Mouse (Mus musculus): ENCODE measurements around the gene Pla2g10.
"Not testable (repeated sequence)": the region's sequence is repeated elsewhere in the genome, so short reads cannot be mapped to it uniquely, and the experiment has no call there.

DNA sequence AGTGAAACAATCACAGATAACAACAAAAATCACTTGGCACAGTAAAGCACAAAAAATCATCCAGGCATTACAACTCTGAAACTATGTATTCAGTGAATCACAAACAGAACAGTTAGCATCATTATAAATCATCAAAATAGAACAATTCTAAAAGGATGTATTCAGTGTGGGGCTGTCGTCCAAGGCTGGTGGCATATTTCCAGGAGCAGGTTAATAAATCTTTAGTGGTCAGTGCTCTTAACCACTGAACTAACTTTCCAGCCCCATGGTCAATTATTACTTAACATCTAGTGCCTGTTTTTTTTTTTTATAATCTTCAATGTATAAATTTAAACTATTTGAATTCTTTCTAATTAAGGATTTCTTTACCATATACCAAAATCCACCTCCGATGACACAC is 43.2 kb upstream of the Pla2g10 start:
- TF ChIP-seq CTCF (IDR thresholded peaks at IDR 0.05); EP300 (IDR thresholded peaks at IDR 0.05; ENCODE audit: insufficient read depth, low read depth, low read length); POLR2A (IDR thresholded peaks at IDR 0.05; ENCODE audit: insufficient read depth, low read depth, low read length): not testable (repeated sequence)
